Mouse (Mus musculus) kidney, postnatal 14 days (tissue): ENCODE measurements at regions not wholly inside any gene's neighbourhood (a gene's known extent, or its start where the extent isn't known, plus 50 kb on each side); places are given as distances from the start of the nearest gene placed in this dataset.
"Not testable (repeated sequence)": the region's sequence is repeated elsewhere in the genome, so short reads cannot be mapped to it uniquely, and the experiment has no call there.

ENCODE experiments used
- DNase-seq: peaks from one replicate; pipeline ENCODE4 v3.0.0; 2022; ENCODE audit warnings: mixed read lengths

DNA sequence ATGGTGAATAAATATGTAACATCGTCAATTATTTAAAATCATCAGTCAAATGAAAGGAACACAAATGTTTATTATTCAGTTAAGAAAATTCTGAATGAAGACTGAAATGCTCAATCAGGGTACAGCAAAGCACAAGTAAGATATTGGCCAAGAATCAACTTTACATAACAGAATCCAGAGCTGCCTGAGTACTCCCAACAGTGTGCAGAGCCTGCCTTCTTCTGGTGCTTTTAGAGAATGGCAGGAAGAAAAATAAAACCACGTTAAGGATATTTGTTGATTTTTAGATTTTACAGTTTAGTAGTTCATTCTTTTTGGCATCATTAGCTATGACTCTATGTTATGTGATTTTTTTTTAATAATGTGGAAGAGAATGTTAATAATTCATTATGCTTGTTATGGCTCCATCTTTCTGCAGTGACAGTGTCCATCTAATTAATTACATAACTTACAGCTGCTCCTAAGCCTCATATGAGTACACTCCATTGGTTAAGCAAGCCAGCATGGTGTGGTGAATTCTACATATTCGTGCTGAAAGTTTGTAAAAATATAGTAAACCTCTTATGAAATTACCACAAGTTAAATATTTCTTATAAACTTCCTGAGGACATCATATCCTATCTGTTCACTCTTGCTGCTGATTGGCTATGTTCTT, 579.0 kb downstream of the Kcna4 start:
- no peak for DNase-seq

GRCm38 (mm10) chr2:107879663-107880062, 589.2 kb downstream of the Kcna4 start:
- no peak for DNase-seq

GRCm38 (mm10) chr2:107886063-107886762, 595.8 kb downstream of the Kcna4 start:
- DNase-seq = no peak

GRCm38 (mm10) chr2:107888245-107888644, 597.8 kb downstream of the Kcna4 start:
- DNase-seq = no peak

DNA sequence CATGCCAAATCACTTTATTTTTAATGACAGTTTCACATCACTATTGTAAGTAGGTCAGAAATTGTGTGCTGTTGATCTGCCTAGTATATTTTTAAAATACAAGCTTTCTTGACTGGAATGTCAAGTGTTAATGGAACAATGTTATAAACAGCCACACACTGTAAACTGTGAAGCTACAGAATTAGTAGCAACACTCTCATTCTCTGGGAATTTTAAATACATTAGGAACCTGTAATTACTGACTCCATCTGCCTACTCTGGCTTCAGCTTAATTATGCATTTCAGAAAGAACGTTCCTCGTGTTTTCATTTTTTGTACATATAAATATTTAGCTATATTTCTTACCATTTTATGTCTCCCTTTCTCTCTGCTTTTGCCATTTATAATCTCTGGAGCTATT, 634.7 kb downstream of the Kcna4 start:
- DNase-seq = no peak

DNA sequence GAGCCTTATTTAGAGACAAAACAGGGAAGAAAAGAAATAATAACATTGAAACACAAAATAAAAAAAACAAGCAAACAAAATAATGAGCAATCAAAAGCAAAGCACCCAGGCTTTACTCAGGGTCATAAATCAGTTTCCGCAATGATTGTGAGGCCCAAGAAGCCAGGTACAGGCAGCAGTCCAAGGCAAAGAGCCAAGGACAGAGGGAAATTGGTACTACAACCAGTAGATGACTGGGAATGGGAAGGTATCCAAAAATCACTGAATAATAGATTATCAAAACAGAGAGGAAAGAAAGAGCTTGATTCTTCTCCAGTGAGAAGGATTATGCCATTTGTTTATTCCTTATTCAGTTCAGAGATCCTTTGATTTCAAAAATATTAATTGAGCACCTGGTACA, 636.2 kb downstream of the Kcna4 start:
- DNase-seq = no peak

GRCm38 (mm10) chr2:107935336-107935735, 644.9 kb downstream of the Kcna4 start:
- no peak for DNase-seq

DNA sequence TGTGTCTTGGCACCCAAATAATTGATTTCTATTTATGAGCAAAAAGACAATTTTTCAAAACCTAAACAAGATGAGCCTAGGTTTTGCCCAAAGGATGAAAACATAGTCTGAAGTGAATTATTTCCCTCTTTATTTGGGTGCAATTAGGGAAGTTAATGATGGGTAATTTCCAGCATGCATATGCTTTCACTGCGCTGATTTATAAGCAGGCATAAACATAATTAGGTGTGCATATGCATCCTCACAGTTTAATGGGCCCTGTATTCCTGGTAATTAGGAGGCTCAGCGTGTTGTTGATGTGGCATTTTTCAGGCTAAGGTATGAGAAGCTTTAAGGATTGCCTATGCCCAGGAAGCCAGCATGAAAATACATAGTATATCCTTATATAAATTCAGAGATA, 645.3 kb downstream of the Kcna4 start:
- DNase-seq = no peak

- no peak for DNase-seq
Observed at GRCm38 (mm10) chr2:107941374-107941773, 650.9 kb downstream of the Kcna4 start.

GRCm38 (mm10) chr2:107945837-107946451, 655.5 kb downstream of the Kcna4 start:
- peak; percentile 2 for DNase-seq

DNA sequence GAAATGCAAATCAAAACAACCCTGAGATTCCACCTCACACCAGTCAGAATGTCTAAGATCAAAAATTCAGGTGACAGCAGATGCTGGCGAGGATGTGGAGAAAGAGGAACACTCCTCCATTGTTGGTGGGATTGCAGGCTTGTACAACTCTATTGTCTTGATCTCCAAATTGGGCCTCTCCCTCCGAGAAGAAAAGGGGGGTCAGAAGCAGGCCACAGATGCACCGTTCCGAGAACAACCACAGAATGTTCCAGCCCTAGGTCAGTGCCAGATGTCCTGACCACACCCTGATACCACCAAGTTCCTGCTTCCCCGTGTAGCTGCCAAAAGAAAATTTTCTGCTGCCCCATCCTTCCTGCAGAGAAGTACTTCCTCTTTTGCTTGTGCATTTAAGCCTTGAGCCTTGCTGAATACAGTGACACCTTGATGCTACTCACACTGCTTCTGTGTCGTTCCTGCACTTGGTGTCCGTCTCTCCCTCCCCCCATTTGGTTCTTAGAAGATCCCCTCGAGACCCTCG, 665.2 kb downstream of the Kcna4 start:
- DNase-seq = not testable (repeated sequence)

DNA sequence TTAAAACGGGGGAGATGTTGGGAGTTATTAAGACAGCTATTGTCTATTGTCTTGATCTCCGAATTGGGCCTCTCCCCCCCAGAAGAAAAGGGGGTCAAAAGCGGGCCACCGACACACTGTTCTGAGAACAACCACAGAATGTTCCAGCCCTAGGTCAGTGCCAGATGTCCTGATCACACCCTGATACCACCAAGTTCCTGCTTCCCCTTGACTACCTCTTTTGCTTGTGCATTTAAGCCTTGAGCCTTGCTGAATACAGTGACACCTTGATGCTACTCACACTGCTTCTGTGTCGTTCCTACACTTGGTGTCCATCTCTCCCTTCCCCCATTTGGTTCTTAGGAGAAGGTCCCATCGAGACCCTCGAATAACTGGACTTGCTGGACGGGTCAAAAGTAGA, 673.5 kb downstream of the Kcna4 start:
- DNase-seq = not testable (repeated sequence)

GRCm38 (mm10) chr2:107964841-107965240, 674.4 kb downstream of the Kcna4 start:
- no peak for DNase-seq

- DNase-seq = no peak
Observed at GRCm38 (mm10) chr2:107965336-107966306, 675.2 kb downstream of the Kcna4 start.

GRCm38 (mm10) chr2:107968526-107968925, 678.1 kb downstream of the Kcna4 start:
- no peak for DNase-seq

GRCm38 (mm10) chr2:107969526-107969925, 679.1 kb downstream of the Kcna4 start:
- no peak for DNase-seq

DNA sequence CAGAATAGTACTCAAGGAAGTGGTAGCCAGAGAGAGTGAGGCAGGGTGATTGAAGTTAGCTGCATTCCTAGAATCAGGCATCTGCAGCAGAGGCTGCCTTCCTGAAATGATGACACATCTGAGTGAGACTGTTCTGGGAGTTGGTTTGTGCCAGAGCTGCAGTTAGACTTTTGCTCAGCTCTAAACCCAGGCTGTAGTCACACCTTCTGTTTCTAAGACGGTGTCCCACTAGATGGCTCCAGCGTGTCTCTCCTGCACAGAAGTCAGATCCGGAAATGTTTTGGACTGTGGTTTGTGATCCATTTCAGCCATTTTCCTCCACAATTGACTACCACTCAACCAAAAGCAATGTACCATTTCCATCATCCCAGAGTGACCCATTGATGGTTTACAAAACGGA, 683.1 kb downstream of the Kcna4 start:
- no peak for DNase-seq

GRCm38 (mm10) chr2:107994831-107995230, 704.4 kb downstream of the Kcna4 start:
- no peak for DNase-seq

DNA sequence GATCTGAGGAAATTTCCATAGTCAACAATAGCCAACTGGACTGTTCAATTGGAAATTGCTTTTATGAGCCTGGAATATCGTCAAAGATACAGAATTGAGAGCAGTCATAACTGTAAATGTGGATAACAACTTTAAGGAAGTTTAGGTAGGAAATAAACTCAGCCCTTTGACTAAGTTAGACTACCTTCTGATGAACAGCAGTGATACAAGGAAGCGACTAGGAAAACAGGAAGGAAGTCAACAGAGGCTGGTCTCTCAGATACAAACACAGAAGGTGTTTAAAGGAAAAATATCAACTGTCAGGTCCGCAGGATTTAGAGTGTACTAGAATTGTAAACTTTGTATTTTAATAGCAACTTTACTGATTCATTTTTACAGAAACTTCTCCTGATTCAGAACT, 721.1 kb downstream of the Kcna4 start:
- no peak for DNase-seq

DNA sequence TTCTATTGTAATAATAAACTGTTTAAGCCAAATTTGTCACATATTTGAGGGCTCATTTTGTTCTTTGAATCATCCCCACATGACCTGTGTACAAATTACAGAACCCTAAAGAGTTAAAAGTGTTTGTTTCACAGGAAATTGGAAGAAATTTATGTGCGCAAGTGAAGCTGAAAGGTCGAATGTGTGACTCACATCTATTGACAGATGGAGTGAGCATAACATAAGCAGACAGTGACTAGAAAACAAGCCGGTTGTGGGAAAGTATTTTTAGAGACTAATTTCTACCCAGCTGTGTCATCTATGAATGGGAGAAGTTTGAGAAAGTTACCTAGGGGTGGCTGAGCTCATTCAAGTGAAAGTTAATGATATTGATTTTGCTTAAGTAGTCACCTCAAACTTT, 732.8 kb downstream of the Kcna4 start:
- no peak for DNase-seq

GRCm38 (mm10) chr2:108030657-108031056, 740.2 kb downstream of the Kcna4 start:
- DNase-seq = no peak

DNA sequence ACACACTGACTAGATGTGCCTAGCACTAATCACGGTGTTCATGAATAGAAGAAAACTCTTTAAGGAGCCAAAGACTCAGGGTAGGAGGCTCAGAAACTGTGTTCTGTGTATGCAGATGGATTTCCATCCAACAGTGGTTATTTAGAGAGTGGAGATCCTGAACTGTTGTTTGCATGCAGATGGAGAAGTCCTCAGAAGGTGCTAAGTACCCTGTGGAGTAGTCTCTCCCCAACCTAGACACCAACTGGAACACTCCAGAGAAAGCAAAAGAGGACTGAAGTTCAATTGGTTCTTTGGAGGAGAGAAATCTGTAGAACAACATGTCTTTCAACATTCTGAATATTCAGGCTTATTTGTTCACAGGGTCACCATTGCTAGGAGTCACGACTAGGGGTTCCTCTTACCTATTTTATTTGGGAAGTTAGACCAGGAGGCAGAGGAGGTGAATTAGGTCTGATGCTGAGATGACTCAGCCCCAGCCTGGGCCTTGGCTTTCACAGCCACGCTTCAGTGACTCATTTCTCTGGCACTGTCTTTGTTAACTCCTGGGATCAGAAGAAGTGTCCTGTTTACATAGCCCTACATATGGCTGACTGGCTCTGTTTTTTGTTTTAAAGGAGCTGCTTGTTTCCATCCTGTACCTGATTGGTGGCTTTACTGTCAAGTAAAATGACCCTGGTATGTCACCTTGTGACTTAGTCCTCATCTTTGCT, 742.0 kb downstream of the Kcna4 start:
- DNase-seq = no peak
